Mouse (Mus musculus) gastrocnemius, adult 18-20 months (tissue): ENCODE measurements around the gene Sema4d. TPM values are rescaled to one million over a fixed set of nuclear protein-coding genes. Genes with fewer than 3 reads are reported as not detected.
"Not testable (repeated sequence)": the region's sequence is repeated elsewhere in the genome, so short reads cannot be mapped to it uniquely, and the experiment has no call there.

Source experiments
- DNase-seq: peaks from one replicate; pipeline ENCODE4 v3.0.0; 2021; ENCODE audit warnings: low spot score
- long read RNA-seq, 2 experiments: library from polyadenylated mRNA; stranded (forward); transcript quantifications; one replicate each; pipeline ENCODE4 v2.0.0; 2021
- total RNA-seq, 2 experiments: library from RNA; stranded (reverse); gene quantifications; 2 replicates each; pipeline ENCODE4 v1.2.3; 2021

The Sema4d gene
- 100 to 1,000 TPM; 118 to 125 TPM for total RNA-seq
- long read RNA-seq, experiment 1, partial matches to known transcripts: 29 of 145 reads
- long read RNA-seq, experiment 1, other reads (novel, unspliced or antisense): 116 of 145 reads
- long read RNA-seq, experiment 2, full-length matches to known transcripts: 2 of 109 reads
- long read RNA-seq, experiment 2, partial matches to known transcripts: 25 of 109 reads
- long read RNA-seq, experiment 2, other reads (novel, unspliced or antisense): 82 of 109 reads

- DNase-seq: no peak
These were observed at the start of gene Sema4d for GRCm38 (mm10) chr13:51793425-51793891. TSS of gene Sema4d (minus strand) at chr13:51793747.

- no peak for DNase-seq
These were observed 49.8 kb upstream of the Sema4d start for GRCm38 (mm10) chr13:51843298-51843697.

- DNase-seq: no peak
These were observed 49.2 kb upstream of the Sema4d start for GRCm38 (mm10) chr13:51842773-51843172.

GRCm38 (mm10) chr13:51842191-51842590 lies 48.6 kb upstream of the Sema4d start:
- no peak for DNase-seq

- DNase-seq: no peak
These were observed 48.1 kb upstream of the Sema4d start for GRCm38 (mm10) chr13:51841541-51842115.

- no peak for DNase-seq
These were observed 47.2 kb upstream of the Sema4d start for GRCm38 (mm10) chr13:51840702-51841101.

GRCm38 (mm10) chr13:51839250-51840026 lies 45.9 kb upstream of the Sema4d start:
- DNase-seq: peak; percentile 45

- no peak for DNase-seq
These were observed 43.9 kb upstream of the Sema4d start for GRCm38 (mm10) chr13:51837402-51837801.

GRCm38 (mm10) chr13:51835208-51835607 lies 41.7 kb upstream of the Sema4d start:
- DNase-seq: not testable (repeated sequence)

GRCm38 (mm10) chr13:51834520-51834919 lies 41.0 kb upstream of the Sema4d start:
- DNase-seq: no peak

GRCm38 (mm10) chr13:51834024-51834423 lies 40.5 kb upstream of the Sema4d start:
- not testable (repeated sequence) for DNase-seq

- no peak for DNase-seq
These were observed 40.1 kb upstream of the Sema4d start for GRCm38 (mm10) chr13:51833611-51834010.

GRCm38 (mm10) chr13:51832491-51832890 lies 38.9 kb upstream of the Sema4d start:
- no peak for DNase-seq

GRCm38 (mm10) chr13:51830744-51831450 lies 37.4 kb upstream of the Sema4d start:
- no peak for DNase-seq

GRCm38 (mm10) chr13:51823822-51824495 lies 30.4 kb upstream of the Sema4d start:
- DNase-seq: no peak

- DNase-seq: no peak
These were observed 28.4 kb upstream of the Sema4d start for GRCm38 (mm10) chr13:51821988-51822387.

GRCm38 (mm10) chr13:51819351-51819750 lies 25.8 kb upstream of the Sema4d start:
- DNase-seq: no peak

GRCm38 (mm10) chr13:51818944-51819326 lies 25.4 kb upstream of the Sema4d start:
- no peak for DNase-seq

- no peak for DNase-seq
These were observed 24.8 kb upstream of the Sema4d start for GRCm38 (mm10) chr13:51818170-51818943.

- no peak for DNase-seq
These were observed 23.1 kb upstream of the Sema4d start for GRCm38 (mm10) chr13:51816559-51817041.
